Mouse (Mus musculus): Measurements from ENCODE around the gene Serpina11. TPM values are rescaled to one million over a fixed set of nuclear protein-coding genes. Genes with fewer than 3 reads are reported as not detected.

Gene Serpina11
- polyA plus RNA-seq, 1 experiment from 2014 or later = not detected

- Histone ChIP-seq H3K9ac (ENCODE audit: low read depth, low read length) (no peak overlapping the region), H3K27ac (ENCODE audit: low read depth, low read length) (no peak overlapping the region), H3K27me3 (replicated peaks; ENCODE audit: control insufficient read depth, insufficient read depth, low read length) (no peaks in the 10 kb centered on the region), H3K4me3 (ENCODE audit: low read length) (no peak overlapping the region), H3K36me3 (ENCODE audit: control insufficient read depth, insufficient read depth, low read length) (no peaks in the 10 kb centered on the region), H3K4me2 (ENCODE audit: low read length) (no peak overlapping the region), H3K4me1 (ENCODE audit: control insufficient read depth, insufficient read depth, low read depth, low read length) (no peaks in the 10 kb centered on the region), H3K9me3 (ENCODE audit: control insufficient read depth, low read length) (no peaks in the 10 kb centered on the region)
- 92% methylated on average over 3 of the region's 3 CpGs for WGBS
- no peak for ATAC-seq
Observed at GRCm38 (mm10) chr12:104000594-104000993, 10.8 kb upstream of the Serpina11 start.

- Histone ChIP-seq H3K4me1 (ENCODE audit: control insufficient read depth, insufficient read depth, low read depth, low read length) (no peaks in the 10 kb centered on the region), H3K9ac (ENCODE audit: low read depth, low read length) (no peak overlapping the region), H3K4me2 (ENCODE audit: low read length) (no peak overlapping the region), H3K4me3 (ENCODE audit: low read length) (no peak overlapping the region), H3K27ac (ENCODE audit: low read depth, low read length) (no peak overlapping the region), H3K9me3 (ENCODE audit: control insufficient read depth, low read length) (no peaks in the 10 kb centered on the region), H3K36me3 (ENCODE audit: control insufficient read depth, insufficient read depth, low read length) (no peaks in the 10 kb centered on the region), H3K27me3 (replicated peaks; ENCODE audit: control insufficient read depth, insufficient read depth, low read length) (no peaks in the 10 kb centered on the region)
- WGBS = 72% methylated on average over 8 of the region's 8 CpGs
- no peak for ATAC-seq
Observed at GRCm38 (mm10) chr12:103999611-104000010, 9.9 kb upstream of the Serpina11 start.

GRCm38 (mm10) chr12:103996513-103996912 is 6.8 kb upstream of the Serpina11 start:
- no peak for ATAC-seq

GRCm38 (mm10) chr12:103995292-103996072 is 5.7 kb upstream of the Serpina11 start:
- H3K4me2 ChIP-seq (ENCODE audit: low read length) = no peak overlapping the region
- no peaks in the 10 kb centered on the region for H3K27me3 ChIP-seq (replicated peaks; ENCODE audit: control insufficient read depth, insufficient read depth, low read length)
- H3K9me3 ChIP-seq (ENCODE audit: control insufficient read depth, low read length) = no peaks in the 10 kb centered on the region
- H3K4me3 ChIP-seq (ENCODE audit: low read length) = no peak overlapping the region
- no peaks in the 10 kb centered on the region for H3K4me1 ChIP-seq (ENCODE audit: control insufficient read depth, insufficient read depth, low read depth, low read length)
- no peak overlapping the region for H3K9ac ChIP-seq (ENCODE audit: low read depth, low read length)
- peak; percentile 71; the same call in 1 of the 2 replicates for ATAC-seq
- no peaks in the 10 kb centered on the region for H3K36me3 ChIP-seq (ENCODE audit: control insufficient read depth, insufficient read depth, low read length)
- WGBS = 34% methylated on average over 5 of the region's 5 CpGs
- no peak overlapping the region for H3K27ac ChIP-seq (ENCODE audit: low read depth, low read length)

More at GRCm38 (mm10) chr12:103996513-103996912, 6.8 kb upstream of the Serpina11 start:
- H3K27ac ChIP-seq (ENCODE audit: low read depth, low read length) = no peak overlapping the region
- no peaks in the 10 kb centered on the region for H3K36me3 ChIP-seq (ENCODE audit: control insufficient read depth, insufficient read depth, low read length)
- no peaks in the 10 kb centered on the region for H3K9me3 ChIP-seq (ENCODE audit: control insufficient read depth, low read length)
- H3K27me3 ChIP-seq (replicated peaks; ENCODE audit: control insufficient read depth, insufficient read depth, low read length) = no peaks in the 10 kb centered on the region
- H3K4me2 ChIP-seq (ENCODE audit: low read length) = no peak overlapping the region
- WGBS = 68% methylated on average over 2 of the region's 2 CpGs
- H3K4me3 ChIP-seq (ENCODE audit: low read length) = no peak overlapping the region
- H3K4me1 ChIP-seq (ENCODE audit: control insufficient read depth, insufficient read depth, low read depth, low read length) = no peaks in the 10 kb centered on the region
- H3K9ac ChIP-seq (ENCODE audit: low read depth, low read length) = no peak overlapping the region

- H3K4me1 ChIP-seq (ENCODE audit: control insufficient read depth, insufficient read depth, low read depth, low read length) = no peaks in the 10 kb centered on the region
- H3K4me2 ChIP-seq (ENCODE audit: low read length) = no peak overlapping the region
- H3K4me3 ChIP-seq (ENCODE audit: low read length) = no peak overlapping the region
- no peak overlapping the region for H3K27ac ChIP-seq (ENCODE audit: low read depth, low read length)
- 82% methylated on average over 7 of the region's 7 CpGs for WGBS
- H3K27me3 ChIP-seq (replicated peaks; ENCODE audit: control insufficient read depth, insufficient read depth, low read length) = no peaks in the 10 kb centered on the region
- H3K36me3 ChIP-seq (ENCODE audit: control insufficient read depth, insufficient read depth, low read length) = no peaks in the 10 kb centered on the region
- no peaks in the 10 kb centered on the region for H3K9me3 ChIP-seq (ENCODE audit: control insufficient read depth, low read length)
- no peak overlapping the region for H3K9ac ChIP-seq (ENCODE audit: low read depth, low read length)
- ATAC-seq = no peak
Observed at GRCm38 (mm10) chr12:103992945-103993344, 3.2 kb upstream of the Serpina11 start.

GRCm38 (mm10) chr12:103989514-103989767 is 316 bp downstream of the Serpina11 start:
- Histone ChIP-seq H3K27ac (ENCODE audit: low read depth, low read length) (no peak overlapping the region), H3K4me2 (ENCODE audit: low read length) (no peak overlapping the region), H3K4me3 (ENCODE audit: low read length) (no peak overlapping the region), H3K9me3 (ENCODE audit: control insufficient read depth, low read length) (no peaks in the 10 kb centered on the region), H3K9ac (ENCODE audit: low read depth, low read length) (no peak overlapping the region), H3K4me1 (ENCODE audit: control insufficient read depth, insufficient read depth, low read depth, low read length) (no peaks in the 10 kb centered on the region), H3K27me3 (replicated peaks; ENCODE audit: control insufficient read depth, insufficient read depth, low read length) (no peaks in the 10 kb centered on the region), H3K36me3 (ENCODE audit: control insufficient read depth, insufficient read depth, low read length) (no peaks in the 10 kb centered on the region)
- WGBS = 65% methylated on average over 2 of the region's 2 CpGs
- no peak for ATAC-seq

GRCm38 (mm10) chr12:103988754-103989513 is 823 bp downstream of the Serpina11 start:
- Histone ChIP-seq H3K27me3 (replicated peaks; ENCODE audit: control insufficient read depth, insufficient read depth, low read length) (no peaks in the 10 kb centered on the region), H3K4me1 (ENCODE audit: control insufficient read depth, insufficient read depth, low read depth, low read length) (no peaks in the 10 kb centered on the region), H3K4me3 (ENCODE audit: low read length) (no peak overlapping the region), H3K27ac (ENCODE audit: low read depth, low read length) (no peak overlapping the region), H3K9ac (ENCODE audit: low read depth, low read length) (no peak overlapping the region), H3K4me2 (ENCODE audit: low read length) (no peak overlapping the region), H3K9me3 (ENCODE audit: control insufficient read depth, low read length) (no peaks in the 10 kb centered on the region), H3K36me3 (ENCODE audit: control insufficient read depth, insufficient read depth, low read length) (no peaks in the 10 kb centered on the region)
- no peak for ATAC-seq
- WGBS = 64% methylated on average over 14 of the region's 14 CpGs

GRCm38 (mm10) chr12:103985868-103986267 is 3.9 kb downstream of the Serpina11 start:
- Histone ChIP-seq H3K9me3 (ENCODE audit: control insufficient read depth, low read length) (no peaks in the 10 kb centered on the region), H3K4me2 (ENCODE audit: low read length) (no peak overlapping the region), H3K4me3 (ENCODE audit: low read length) (no peak overlapping the region), H3K36me3 (ENCODE audit: control insufficient read depth, insufficient read depth, low read length) (no peaks in the 10 kb centered on the region), H3K27me3 (replicated peaks; ENCODE audit: control insufficient read depth, insufficient read depth, low read length) (no peaks in the 10 kb centered on the region), H3K9ac (ENCODE audit: low read depth, low read length) (no peak overlapping the region), H3K27ac (ENCODE audit: low read depth, low read length) (no peak overlapping the region), H3K4me1 (ENCODE audit: control insufficient read depth, insufficient read depth, low read depth, low read length) (no peaks in the 10 kb centered on the region)
- 70% methylated on average over 5 of the region's 5 CpGs for WGBS
- no peak for ATAC-seq

- Histone ChIP-seq H3K4me1 (ENCODE audit: control insufficient read depth, insufficient read depth, low read depth, low read length) (no peaks in the 10 kb centered on the region), H3K4me3 (ENCODE audit: low read length) (no peak overlapping the region), H3K4me2 (ENCODE audit: low read length) (no peak overlapping the region), H3K9me3 (ENCODE audit: control insufficient read depth, low read length) (no peaks in the 10 kb centered on the region), H3K27ac (ENCODE audit: low read depth, low read length) (no peak overlapping the region), H3K36me3 (ENCODE audit: control insufficient read depth, insufficient read depth, low read length) (no peaks in the 10 kb centered on the region), H3K9ac (ENCODE audit: low read depth, low read length) (no peak overlapping the region), H3K27me3 (replicated peaks; ENCODE audit: control insufficient read depth, insufficient read depth, low read length) (no peaks in the 10 kb centered on the region)
- 0 out of 2 replicates have a peak, but pooled peaks have one; percentile 19 for ATAC-seq
- 62% methylated on average over 4 of the region's 4 CpGs for WGBS
Observed at GRCm38 (mm10) chr12:103984935-103985334, 4.8 kb downstream of the Serpina11 start.
